Mouse (Mus musculus) midbrain, postnatal 0 days (tissue): Measurements from ENCODE around the gene Olfr1513. TPM values are rescaled to one million over a fixed set of nuclear protein-coding genes. Genes with fewer than 3 reads are reported as not detected.

Source experiments
- ATAC-seq: fragments of 200-750 bp; cut with Nextera tagmentation; 2 replicates; pipeline ENCODE4 v1.8.0; 2017; ENCODE audit warnings: moderate number of reproducible peaks, mild to moderate bottlenecking, moderate TSS enrichment, moderate library complexity; ENCODE audit not compliant: low FRiP score
- DNase-seq: peaks from one replicate; pipeline ENCODE4 v3.0.0-alpha.2; 2015; ENCODE audit warnings: low spot score
- H3K27ac ChIP-seq: fragments of 300-500 bp; sonication (generic); 2 replicates; pipeline ENCODE4 v1.5.1; 2014; ENCODE audit warnings: low read depth, mild to moderate bottlenecking, low read length, mixed read lengths
- H3K27me3 ChIP-seq: fragments of 300-500 bp; sonication (generic); 2 replicates; pipeline ENCODE4 v1.6.1; 2014; ENCODE audit warnings: low read length, control low read depth, mixed read lengths; ENCODE audit not compliant: insufficient read depth
- H3K36me3 ChIP-seq: fragments of 300-500 bp; sonication (generic); 2 replicates; pipeline ENCODE4 v1.6.1; 2014; ENCODE audit warnings: low read length, control low read depth, mixed read lengths; ENCODE audit not compliant: insufficient read depth
- H3K4me1 ChIP-seq: fragments of 300-500 bp; sonication (generic); 2 replicates; pipeline ENCODE4 v1.6.1; 2014; ENCODE audit warnings: mild to moderate bottlenecking, control low read depth, antibody characterized with exemption, low read length, mixed read lengths; ENCODE audit not compliant: insufficient read depth
- H3K4me2 ChIP-seq: fragments of 300-500 bp; sonication (generic); 2 replicates; pipeline ENCODE4 v1.6.1; 2014; ENCODE audit warnings: low read depth, mild to moderate bottlenecking, low read length, mixed read lengths; ENCODE audit not compliant: poor library complexity, severe bottlenecking
- H3K4me3 ChIP-seq: fragments of 300-500 bp; sonication (generic); 2 replicates; pipeline ENCODE4 v1.5.1; 2014; ENCODE audit warnings: low read depth, mild to moderate bottlenecking, low read length, moderate library complexity
- H3K9ac ChIP-seq: fragments of 300-500 bp; sonication (generic); replicated peaks from 2 replicates; pipeline ENCODE4 v1.6.1; 2014; ENCODE audit warnings: mild to moderate bottlenecking, low read length, moderate library complexity, mixed read lengths; ENCODE audit not compliant: poor library complexity, severe bottlenecking
- H3K9me3 ChIP-seq: fragments of 300-500 bp; sonication (generic); 2 replicates; pipeline ENCODE4 v1.6.1; 2016; ENCODE audit warnings: low read length, control low read depth
- CTCF ChIP-seq: IDR thresholded peaks from 2 replicates; pipeline ENCODE4 v1.5.1; 2016; ENCODE audit warnings: antibody characterized with exemption, mild to moderate bottlenecking
- WGBS: fragments of 180-500 bp; shearing (Covaris S2); extraction: QIAGEN DNeasy Blood & Tissue Kit; methylation state at CpG from one replicate; pipeline ENCODE4 v1.1.7; 2014; 5-methylcytosine and 5-hydroxymethylcytosine counted together
- polyA plus RNA-seq: library from polyadenylated mRNA; unstranded; fragments of >200 nt; fragmentation: Nextera tagmentation; extraction: Ambion mirVana; gene quantifications from 2 replicates; pipeline ENCODE4 v1.2.1, GENCODE M21; 2015
- total RNA-seq: library from RNA; depleted of rRNA; stranded (reverse); fragments of >200 nt; gene quantifications from 2 replicates; pipeline ENCODE4 v1.2.3, GENCODE M21; 2014

The Olfr1513 gene
- total and polyA plus RNA-seq, 2 experiments from 2014 or later, result not detected

GRCm38 (mm10) chr14:52338751-52339511 is 17.3 kb downstream of the Olfr1513 start:
- Histone ChIP-seq H3K4me3 (peak overlapping the region; percentile 25), H3K27ac (peak overlapping the region; percentile 58), H3K36me3 (no peaks in the 10 kb centered on the region), H3K9ac (0 out of 2 replicates have a peak overlapping the region, but pooled peaks have one; percentile 33), H3K4me1 (no peaks in the 10 kb centered on the region), H3K27me3 (no peaks in the 10 kb centered on the region), H3K9me3 (no peaks in the 10 kb centered on the region), H3K4me2 (peak overlapping the region; percentile 46)
- TF ChIP-seq CTCF, result peak; percentile 95
- ATAC-seq (peak; percentile 78), DNase-seq (peak; percentile 91)
- 23% methylated on average over 21 of the region's 21 CpGs for WGBS

DNA sequence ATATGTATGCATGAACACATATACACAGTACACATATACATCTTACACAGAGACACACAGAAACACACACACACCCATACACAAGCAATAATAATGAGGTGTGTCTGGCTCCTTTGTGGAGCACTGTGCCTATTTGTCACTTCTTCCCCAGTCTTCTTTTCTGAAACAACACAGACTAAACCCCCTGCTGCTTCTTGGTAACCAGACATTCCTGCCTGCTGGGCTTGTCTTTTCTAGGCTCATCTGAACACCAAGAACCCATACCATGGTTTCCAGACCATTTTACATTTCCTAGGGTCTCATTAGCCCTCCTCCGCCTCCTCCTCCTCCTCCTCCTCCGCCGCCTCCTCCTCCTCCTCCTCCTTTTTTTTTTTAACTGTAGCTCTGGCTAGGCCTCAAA is 24.0 kb downstream of the Olfr1513 start:
- ATAC-seq, result no peak
- WGBS, result 23% methylated on average over 3 of the region's 3 CpGs
- no peak overlapping the region for H3K27ac ChIP-seq

DNA sequence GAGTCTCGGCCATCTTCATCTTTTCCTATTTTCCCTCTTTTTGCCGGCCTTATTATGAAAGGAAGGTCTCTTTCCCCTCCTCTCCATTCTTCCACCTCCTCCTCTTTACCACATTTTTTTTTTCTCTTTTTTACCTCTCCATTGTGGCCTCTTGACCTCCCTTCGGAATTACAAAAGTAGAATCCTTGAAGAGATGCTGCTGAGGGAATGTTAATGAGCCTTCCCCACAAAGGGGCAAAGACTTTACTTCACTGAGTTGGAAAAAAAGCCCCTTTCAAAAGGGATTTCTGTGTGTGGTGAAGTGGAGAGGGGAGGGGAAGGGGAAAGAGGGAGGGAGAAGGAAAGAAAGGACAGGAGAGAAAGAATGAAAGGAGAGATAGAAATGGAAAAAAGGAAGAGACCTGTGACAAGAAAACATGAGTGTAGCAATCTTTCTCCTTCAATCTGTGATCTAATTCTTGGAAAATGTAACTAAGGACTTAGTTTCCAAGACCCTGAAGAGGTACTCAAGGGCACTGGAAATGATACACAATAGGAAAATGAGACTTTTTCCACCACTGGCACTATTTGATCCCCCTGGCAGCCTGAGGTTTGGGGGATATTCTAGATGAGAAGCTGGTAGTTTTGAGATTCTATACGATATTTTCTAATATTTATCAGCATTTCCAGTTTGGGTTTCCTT is 25.0 kb downstream of the Olfr1513 start:
- Histone ChIP-seq H3K27me3 (no peaks in the 10 kb centered on the region), H3K9me3 (no peaks in the 10 kb centered on the region), H3K4me2 (no peak overlapping the region), H3K4me1 (no peaks in the 10 kb centered on the region; the same call in 1 of the 2 replicates), H3K36me3 (no peaks in the 10 kb centered on the region), H3K4me3 (no peak overlapping the region), H3K27ac (peak overlapping the region; percentile 12; the same call in 1 of the 2 replicates), H3K9ac (no peak overlapping the region)
- TF ChIP-seq CTCF, result no peak
- ATAC-seq, result no peak
- DNase-seq, result peak; percentile 32
- 11% methylated on average over 4 of the region's 4 CpGs for WGBS

More for the DNA sequence above, 24.0 kb downstream of the Olfr1513 start:
- Histone ChIP-seq H3K4me3 (no peak overlapping the region), H3K9me3 (no peaks in the 10 kb centered on the region), H3K4me2 (no peak overlapping the region), H3K36me3 (no peaks in the 10 kb centered on the region), H3K4me1 (no peaks in the 10 kb centered on the region), H3K27me3 (no peaks in the 10 kb centered on the region), H3K9ac (no peak overlapping the region)
- no peak for TF ChIP-seq CTCF
- DNase-seq, result no peak

DNA sequence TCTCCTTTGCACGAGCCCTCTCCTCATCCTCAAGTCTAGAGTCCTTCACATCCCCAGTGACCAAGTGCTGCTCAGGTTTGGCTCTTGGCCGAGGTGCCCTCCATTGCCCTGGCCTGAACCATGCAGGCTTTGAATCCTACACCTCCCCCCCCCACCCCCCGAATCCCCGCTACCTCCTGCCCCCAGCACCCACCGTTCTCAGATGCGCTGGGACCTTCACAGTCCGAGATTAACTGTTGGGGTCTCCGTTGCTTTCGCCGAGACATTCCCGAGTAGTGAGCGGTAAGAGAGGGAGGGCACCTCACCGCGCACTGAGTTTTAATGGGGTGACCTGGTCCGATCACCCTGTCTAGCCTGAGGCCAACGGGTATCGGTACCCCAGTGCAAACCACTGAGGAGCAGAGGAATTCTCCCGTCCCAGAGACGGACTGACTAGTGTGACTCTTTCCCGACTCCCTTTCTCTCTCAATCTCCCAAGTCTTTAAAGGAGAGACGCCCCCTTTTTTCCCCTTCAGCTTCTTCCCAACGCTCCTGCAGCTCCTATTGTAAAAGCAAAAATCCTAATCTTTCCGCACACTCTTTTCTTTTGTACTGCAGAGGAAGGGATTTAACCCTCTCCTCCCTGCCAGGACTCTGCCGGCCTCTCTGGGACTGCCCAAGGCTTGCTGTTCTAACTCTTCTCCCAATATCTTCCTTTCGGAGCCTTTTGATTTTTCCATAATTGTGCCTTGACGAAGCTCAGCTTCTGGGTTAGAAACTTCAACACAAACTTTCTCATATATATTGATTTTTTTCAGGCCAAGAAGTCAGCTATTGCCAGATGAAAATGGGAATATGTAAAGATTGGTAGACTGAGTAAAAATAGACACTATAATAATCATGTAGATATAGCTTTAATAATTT is 28.0 kb downstream of the Olfr1513 start, which contains the start of gene Sall2:
Sall2 (minus strand) TSS at position 853 of the 903 bp plus-strand sequence.
- DNase-seq, result peak; percentile 26

GRCm38 (mm10) chr14:52327375-52327901 is 28.8 kb downstream of the Olfr1513 start:
- Histone ChIP-seq H3K27ac (peak overlapping the region; percentile 40), H3K27me3 (no peaks in the 10 kb centered on the region), H3K9ac (peak overlapping the region; percentile 59), H3K36me3 (no peaks in the 10 kb centered on the region), H3K4me1 (no peaks in the 10 kb centered on the region; the same call in 1 of the 2 replicates), H3K9me3 (no peaks in the 10 kb centered on the region), H3K4me2 (peak overlapping the region; percentile 94), H3K4me3 (peak overlapping the region; percentile 42)
- WGBS, result under 1% methylated on average over 14 of the region's 14 CpGs
- TF ChIP-seq CTCF, result no peak
- DNase-seq (peak; percentile 73), ATAC-seq (peak; percentile 63)

More for the DNA sequence above, 28.0 kb downstream of the Olfr1513 start, which contains the start of gene Sall2:
- Histone ChIP-seq H3K9ac (peak within 1 kb of the TSS; percentile 59), H3K4me1 (no peaks in the 10 kb centered on the region; the same call in 1 of the 2 replicates), H3K36me3 (no peaks in the 10 kb centered on the region), H3K4me3 (peak within 1 kb of the TSS; percentile 42), H3K4me2 (peak within 1 kb of the TSS; percentile 94), H3K9me3 (no peaks in the 10 kb centered on the region), H3K27me3 (no peaks in the 10 kb centered on the region), H3K27ac (peak within 1 kb of the TSS; percentile 40)
- peak; percentile 69 for ATAC-seq
- no peak for TF ChIP-seq CTCF
- WGBS, result 1% methylated on average over 25 of the region's 26 CpGs
